Mouse (Mus musculus) heart, embryonic 15.5 days (tissue): ENCODE measurements around the gene Daam1. TPM values are rescaled to one million over a fixed set of nuclear protein-coding genes. Genes with fewer than 3 reads are reported as not detected.

Experiments used
- ATAC-seq: fragments of 200-750 bp; cut with Nextera tagmentation; replicated peaks from 2 replicates; pipeline ENCODE4 v1.8.0; 2017; ENCODE audit warnings: low read depth, moderate TSS enrichment; ENCODE audit not compliant: insufficient number of reproducible peaks, insufficient read depth, low FRiP score
- H3K27ac ChIP-seq: fragments of 300-500 bp; sonication (generic); 2 replicates; pipeline ENCODE4 v1.5.1; 2015; ENCODE audit warnings: mild to moderate bottlenecking, inconsistent platforms
- H3K27me3 ChIP-seq: fragments of 300-500 bp; sonication (generic); 2 replicates; pipeline ENCODE4 v1.6.1; 2015; ENCODE audit warnings: inconsistent platforms
- H3K36me3 ChIP-seq: fragments of 300-500 bp; sonication (generic); 2 replicates; pipeline ENCODE4 v1.6.1; 2015; ENCODE audit warnings: mild to moderate bottlenecking, inconsistent platforms
- H3K4me1 ChIP-seq: fragments of 300-500 bp; sonication (generic); replicated peaks from 2 replicates; pipeline ENCODE4 v1.6.1; 2015; ENCODE audit warnings: inconsistent platforms
- H3K4me2 ChIP-seq: fragments of 300-500 bp; sonication (generic); 2 replicates; pipeline ENCODE4 v1.6.1; 2015; ENCODE audit warnings: inconsistent platforms, mild to moderate bottlenecking, moderate library complexity
- H3K4me3 ChIP-seq: fragments of 300-500 bp; sonication (generic); 2 replicates; pipeline ENCODE4 v1.5.1; 2015; ENCODE audit warnings: mild to moderate bottlenecking, inconsistent platforms
- H3K9ac ChIP-seq: fragments of 300-500 bp; sonication (generic); 2 replicates; pipeline ENCODE4 v1.6.1; 2015; ENCODE audit warnings: mild to moderate bottlenecking, inconsistent platforms
- H3K9me3 ChIP-seq: fragments of 300-500 bp; sonication (generic); replicated peaks from 2 replicates; pipeline ENCODE4 v1.6.1; 2016; ENCODE audit warnings: inconsistent platforms
- WGBS: fragments of 180-500 bp; shearing (Covaris S2); methylation state at CpG from one replicate; pipeline ENCODE4 v1.1.7; 2015; ENCODE audit warnings: mixed read lengths; 5-methylcytosine and 5-hydroxymethylcytosine counted together
- polyA plus RNA-seq: library from polyadenylated mRNA; unstranded; fragments of >200 nt; fragmentation: Nextera tagmentation; extraction: Ambion mirVana; gene quantifications from 2 replicates; pipeline ENCODE4 v1.2.1, GENCODE M21; 2015

Daam1 gene
- polyA plus RNA-seq, 1 experiment from 2014 or later: 20.9 TPM

DNA sequence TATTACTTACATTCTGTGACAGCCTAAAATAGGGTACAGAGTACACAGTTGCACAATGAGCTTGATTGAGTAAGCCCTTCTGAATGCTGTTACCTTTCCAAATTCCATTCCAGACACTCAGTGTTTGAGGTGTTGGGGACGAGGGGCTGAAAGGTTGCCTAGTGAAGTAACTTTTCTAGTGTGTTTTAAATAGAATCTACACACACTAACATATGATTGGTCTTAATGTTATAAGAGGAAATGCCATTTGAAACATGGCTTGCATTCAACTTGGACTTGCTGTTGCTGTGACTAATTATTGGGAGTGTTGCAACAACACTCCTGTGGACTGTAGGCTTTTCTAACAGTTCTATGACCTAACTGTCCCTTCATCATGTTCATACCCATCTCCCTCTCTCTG is 105.8 kb downstream of the Daam1 start:
- H3K4me3 ChIP-seq: no peak overlapping the region
- no peak overlapping the region for H3K9ac ChIP-seq
- peak overlapping the region; percentile 95 for H3K27ac ChIP-seq
- no peak overlapping the region for H3K4me2 ChIP-seq
- peaks cover 80% of the 10 kb centered on the region for H3K4me1 ChIP-seq
- H3K9me3 ChIP-seq: no peaks in the 10 kb centered on the region
- ATAC-seq: peak; percentile 19
- H3K36me3 ChIP-seq: peaks cover 13% of the 10 kb centered on the region
- 35% methylated on average over 1 of the region's 1 CpGs for WGBS
- no peaks in the 10 kb centered on the region for H3K27me3 ChIP-seq

DNA sequence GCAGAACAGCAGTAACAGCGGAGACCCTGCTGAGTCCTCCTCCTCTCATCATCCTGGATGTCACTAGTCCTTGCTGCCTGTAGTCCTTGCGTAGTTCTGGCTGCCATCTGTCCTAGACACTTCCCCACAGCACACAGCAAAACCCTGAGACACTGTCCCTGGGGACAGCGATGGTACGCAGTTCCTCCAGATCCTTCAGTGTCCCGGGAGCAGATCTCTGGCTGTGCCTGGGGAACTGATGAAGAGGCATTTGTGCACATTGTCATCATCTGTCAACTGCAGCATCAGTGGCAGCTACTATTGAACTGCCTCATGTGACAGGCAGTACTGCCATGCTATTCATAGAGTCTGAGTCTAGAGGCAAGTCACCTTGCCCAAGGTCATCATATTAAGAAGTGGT is 107.6 kb downstream of the Daam1 start:
- ATAC-seq: peak; percentile 78
- WGBS: 45% methylated on average over 5 of the region's 5 CpGs
- H3K4me1 ChIP-seq: peaks cover 68% of the 10 kb centered on the region
- H3K9me3 ChIP-seq: no peaks in the 10 kb centered on the region
- H3K4me2 ChIP-seq: peak overlapping the region; percentile 36
- no peak overlapping the region for H3K4me3 ChIP-seq
- H3K9ac ChIP-seq: no peak overlapping the region
- H3K27me3 ChIP-seq: no peaks in the 10 kb centered on the region
- H3K27ac ChIP-seq: peak overlapping the region; percentile 95
- H3K36me3 ChIP-seq: peaks cover 25% of the 10 kb centered on the region

DNA sequence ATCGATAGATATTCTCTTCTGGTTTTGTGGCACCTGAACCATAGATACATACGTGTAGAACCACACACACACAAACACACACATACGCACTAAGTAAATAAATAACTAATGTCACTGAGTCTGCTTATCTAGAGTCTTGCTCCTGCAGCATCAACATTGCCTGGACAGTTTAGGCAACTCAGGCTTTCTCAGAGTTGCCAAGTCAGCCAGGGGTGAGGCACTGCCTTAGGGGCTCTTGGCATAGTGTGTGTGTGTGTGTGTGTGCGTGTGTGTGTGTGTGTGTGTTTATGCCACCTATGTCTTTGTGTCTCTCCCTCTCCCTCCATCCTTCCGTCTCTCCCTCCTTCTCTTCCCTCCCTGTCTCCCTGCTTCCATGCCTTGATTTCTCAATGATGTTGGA is 110.4 kb downstream of the Daam1 start:
- H3K36me3 ChIP-seq: peaks cover 53% of the 10 kb centered on the region
- WGBS: 85% methylated on average over 5 of the region's 5 CpGs

DNA sequence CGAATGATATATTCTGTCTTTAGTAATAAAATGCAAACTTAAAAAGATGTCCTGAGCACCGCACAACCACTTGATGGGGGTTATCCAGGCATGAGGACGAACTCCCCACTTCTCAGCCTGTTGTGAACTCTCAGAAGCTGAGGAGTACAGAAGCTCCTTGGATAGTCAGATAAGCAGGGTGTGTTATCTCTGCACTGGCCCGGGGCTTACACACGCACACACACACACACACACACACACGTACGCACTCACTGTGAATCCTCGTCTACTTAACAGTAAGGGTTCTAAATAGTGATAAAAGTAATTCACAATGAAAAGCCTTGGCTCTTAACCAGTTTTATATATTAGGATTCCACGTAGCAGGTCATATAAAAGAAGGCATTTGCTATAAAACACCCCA is 112.2 kb downstream of the Daam1 start:
- Histone ChIP-seq H3K4me3 (no peak overlapping the region), H3K9ac (no peak overlapping the region), H3K27me3 (no peaks in the 10 kb centered on the region), H3K4me2 (no peak overlapping the region), H3K27ac (no peak overlapping the region), H3K36me3 (peaks cover 71% of the 10 kb centered on the region), H3K4me1 (peaks cover 26% of the 10 kb centered on the region), H3K9me3 (no peaks in the 10 kb centered on the region)
- ATAC-seq: no peak
- WGBS: 76% methylated on average over 9 of the region's 9 CpGs

More for the DNA sequence above, 110.4 kb downstream of the Daam1 start:
- Histone ChIP-seq H3K9me3 (no peaks in the 10 kb centered on the region), H3K9ac (no peak overlapping the region), H3K4me2 (no peak overlapping the region), H3K27ac (no peak overlapping the region), H3K27me3 (no peaks in the 10 kb centered on the region), H3K4me1 (peaks cover 43% of the 10 kb centered on the region), H3K4me3 (no peak overlapping the region)
- ATAC-seq: no peak

DNA sequence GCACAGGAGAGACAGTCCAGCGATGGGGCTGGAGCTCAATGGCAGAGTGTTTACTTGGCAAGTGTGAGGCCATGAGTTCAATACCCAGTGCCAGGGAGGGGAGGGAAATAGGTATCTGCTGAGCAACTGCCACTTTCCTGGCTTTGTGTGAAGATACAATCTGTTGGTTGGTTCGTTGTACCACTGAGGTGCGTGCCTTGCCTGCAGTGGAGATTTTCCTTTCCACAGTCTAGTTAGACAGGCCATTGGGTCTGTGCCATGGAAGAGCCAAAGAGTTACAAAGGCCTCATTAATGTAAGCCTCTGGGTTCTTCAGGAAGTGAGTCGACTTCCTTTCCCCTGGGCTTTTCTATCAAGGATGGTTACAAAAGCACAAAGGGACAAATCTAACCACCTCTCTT is 112.8 kb downstream of the Daam1 start:
- peaks cover 76% of the 10 kb centered on the region for H3K36me3 ChIP-seq
- no peaks in the 10 kb centered on the region for H3K9me3 ChIP-seq
- 74% methylated on average over 4 of the region's 4 CpGs for WGBS
- H3K4me3 ChIP-seq: no peak overlapping the region
- no peak overlapping the region for H3K9ac ChIP-seq
- H3K27me3 ChIP-seq: no peaks in the 10 kb centered on the region
- peak overlapping the region; percentile 26; the same call in 1 of the 2 replicates for H3K27ac ChIP-seq
- no peak for ATAC-seq
- peaks cover 20% of the 10 kb centered on the region for H3K4me1 ChIP-seq
- H3K4me2 ChIP-seq: no peak overlapping the region

DNA sequence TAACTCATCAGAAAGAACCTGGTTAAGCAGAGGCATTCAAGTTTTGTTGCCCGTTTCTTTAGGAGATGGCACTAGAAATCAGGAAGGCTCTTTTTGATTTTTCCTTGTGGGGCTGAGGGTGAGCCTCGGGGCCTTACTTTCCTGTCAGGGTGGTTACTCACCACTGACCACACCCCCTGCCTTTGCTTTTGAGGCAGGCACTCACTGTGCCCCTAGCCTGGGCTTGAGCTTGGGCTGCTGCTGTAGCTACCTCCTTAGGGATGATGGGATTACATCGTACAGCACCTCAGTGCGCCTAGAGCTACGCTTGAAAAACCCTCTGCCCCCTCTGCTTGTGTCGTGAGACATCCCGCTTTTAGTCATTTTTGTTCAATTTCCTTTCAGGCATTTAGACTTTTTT is 115.0 kb downstream of the Daam1 start:
- 80% methylated on average over 7 of the region's 7 CpGs for WGBS
- Histone ChIP-seq H3K4me3 (no peak overlapping the region), H3K36me3 (peaks cover 78% of the 10 kb centered on the region), H3K27ac (no peak overlapping the region), H3K4me2 (no peak overlapping the region), H3K4me1 (0 out of 2 replicates have a peak, but pooled peaks cover 3% of the 10 kb centered on the region), H3K9ac (no peak overlapping the region), H3K9me3 (no peaks in the 10 kb centered on the region), H3K27me3 (no peaks in the 10 kb centered on the region)
- ATAC-seq: no peak

DNA sequence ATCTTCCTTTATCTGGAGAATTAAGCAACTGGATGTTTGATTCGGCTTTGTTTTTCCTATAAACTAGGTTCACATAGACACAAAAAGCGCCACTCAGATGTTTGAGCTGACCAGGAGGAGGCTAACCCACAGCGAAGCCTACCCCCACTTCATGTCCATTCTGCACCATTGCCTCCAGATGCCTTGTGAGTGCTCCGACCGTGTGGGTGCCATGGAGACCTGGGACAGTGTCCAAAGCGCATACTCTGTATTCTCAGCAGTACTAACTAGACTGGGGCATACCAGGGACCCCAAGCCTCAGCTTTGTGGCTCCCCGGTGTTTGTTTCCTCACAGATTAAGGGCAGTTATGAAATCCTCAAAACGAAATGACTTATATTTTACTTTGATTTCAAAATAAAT is 115.6 kb downstream of the Daam1 start:
- H3K4me3 ChIP-seq: no peak overlapping the region
- H3K27me3 ChIP-seq: no peaks in the 10 kb centered on the region
- no peak overlapping the region for H3K9ac ChIP-seq
- H3K4me2 ChIP-seq: no peak overlapping the region
- H3K36me3 ChIP-seq: peaks cover 78% of the 10 kb centered on the region
- no peak overlapping the region for H3K27ac ChIP-seq
- 78% methylated on average over 8 of the region's 8 CpGs for WGBS
- no peak for ATAC-seq
- H3K9me3 ChIP-seq: no peaks in the 10 kb centered on the region
- H3K4me1 ChIP-seq: 0 out of 2 replicates have a peak, but pooled peaks cover 3% of the 10 kb centered on the region

DNA sequence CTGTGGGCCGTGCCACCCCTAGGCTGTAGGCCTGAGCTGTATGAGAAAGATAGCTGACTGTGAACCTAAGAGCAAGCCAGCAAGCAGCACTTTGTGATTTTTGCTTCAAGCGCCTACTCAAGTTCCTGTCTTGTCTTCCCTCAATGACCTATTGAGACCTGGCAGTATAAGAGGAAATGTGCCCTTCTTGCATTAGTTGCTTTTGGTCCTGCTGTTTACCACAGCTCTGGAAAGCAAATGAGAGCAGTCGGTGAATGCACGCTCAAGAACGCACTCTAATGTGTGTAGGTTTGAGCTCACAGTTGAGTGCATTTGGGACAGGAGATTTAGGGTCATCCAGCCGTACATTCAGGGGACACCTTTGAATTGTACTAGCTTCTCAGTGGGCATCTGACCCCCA is 118.1 kb downstream of the Daam1 start:
- 94% methylated on average over 6 of the region's 6 CpGs for WGBS
- no peaks in the 10 kb centered on the region for H3K9me3 ChIP-seq
- no peak overlapping the region for H3K4me3 ChIP-seq
- no peaks in the 10 kb centered on the region for H3K27me3 ChIP-seq
- ATAC-seq: no peak
- H3K4me2 ChIP-seq: no peak overlapping the region
- H3K36me3 ChIP-seq: peaks cover 83% of the 10 kb centered on the region
- H3K9ac ChIP-seq: no peak overlapping the region
- H3K4me1 ChIP-seq: no peaks in the 10 kb centered on the region; the same call in 1 of the 2 replicates
- no peak overlapping the region for H3K27ac ChIP-seq

DNA sequence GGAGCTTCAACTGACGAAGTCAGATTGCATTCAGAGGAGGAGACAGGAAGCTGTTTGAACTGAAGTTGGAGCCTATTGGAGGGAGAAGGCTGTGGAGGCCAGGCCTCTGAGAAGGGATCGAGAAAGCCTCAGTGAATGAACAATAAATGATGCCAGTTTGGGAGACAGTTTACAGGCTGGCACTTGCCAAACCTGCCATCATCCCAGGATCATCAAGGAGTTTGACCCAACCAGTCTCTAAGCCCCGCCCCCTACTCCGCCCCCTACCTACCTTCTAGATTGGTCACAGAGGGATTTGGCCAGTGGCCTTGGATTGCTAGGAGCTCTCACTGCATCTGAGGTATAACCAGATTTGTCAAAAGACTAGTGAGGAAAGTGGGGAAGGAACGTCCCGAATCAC is 118.7 kb downstream of the Daam1 start:
- Histone ChIP-seq H3K27me3 (no peaks in the 10 kb centered on the region), H3K36me3 (peaks cover 77% of the 10 kb centered on the region), H3K9me3 (no peaks in the 10 kb centered on the region), H3K4me2 (no peak overlapping the region), H3K4me1 (no peaks in the 10 kb centered on the region; the same call in 1 of the 2 replicates), H3K27ac (no peak overlapping the region), H3K9ac (no peak overlapping the region), H3K4me3 (no peak overlapping the region)
- ATAC-seq: no peak
- 83% methylated on average over 6 of the region's 6 CpGs for WGBS

DNA sequence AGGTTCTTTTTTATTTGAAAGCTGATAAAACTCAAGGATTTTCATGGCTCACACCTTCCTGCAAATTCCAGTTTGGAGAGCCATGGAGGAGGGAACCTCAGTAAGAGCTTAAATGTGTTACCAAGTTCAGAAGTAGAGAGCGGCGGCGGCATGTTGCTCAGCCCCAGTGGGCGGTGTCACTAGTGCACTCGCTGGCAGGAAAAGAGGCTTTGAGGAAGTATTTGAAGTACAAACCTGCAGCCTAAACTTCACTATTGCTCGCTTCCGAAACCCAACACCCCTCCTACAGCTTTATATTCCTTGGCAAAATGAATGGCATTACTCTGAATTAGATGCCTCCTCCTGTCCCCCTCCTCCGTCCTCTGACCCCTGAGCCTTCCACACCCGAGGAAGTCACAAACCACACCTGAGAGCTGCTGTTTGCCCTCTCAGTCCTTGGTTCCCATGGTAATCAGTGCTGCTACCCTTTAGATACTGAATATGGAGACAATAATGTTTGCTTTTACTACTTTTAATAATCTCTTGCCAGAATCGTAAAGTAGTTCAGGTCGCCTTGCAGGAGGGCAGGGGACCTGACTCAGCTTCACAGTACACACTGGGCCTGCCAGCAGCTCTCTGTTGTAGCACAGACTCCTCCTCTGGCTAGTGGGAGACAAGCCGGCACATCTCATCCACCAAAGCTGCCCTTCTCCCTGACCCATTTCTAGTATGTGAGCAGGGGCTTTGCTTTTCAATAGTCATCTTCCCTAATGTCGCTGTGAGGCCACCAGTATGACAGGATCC is 119.4 kb downstream of the Daam1 start:
- WGBS: 87% methylated on average over 13 of the region's 13 CpGs
- Histone ChIP-seq H3K9me3 (no peaks in the 10 kb centered on the region), H3K4me2 (no peak overlapping the region), H3K4me1 (no peaks in the 10 kb centered on the region; the same call in 1 of the 2 replicates), H3K36me3 (peaks cover 70% of the 10 kb centered on the region), H3K27ac (no peak overlapping the region), H3K27me3 (no peaks in the 10 kb centered on the region), H3K4me3 (no peak overlapping the region), H3K9ac (no peak overlapping the region)
- no peak for ATAC-seq

DNA sequence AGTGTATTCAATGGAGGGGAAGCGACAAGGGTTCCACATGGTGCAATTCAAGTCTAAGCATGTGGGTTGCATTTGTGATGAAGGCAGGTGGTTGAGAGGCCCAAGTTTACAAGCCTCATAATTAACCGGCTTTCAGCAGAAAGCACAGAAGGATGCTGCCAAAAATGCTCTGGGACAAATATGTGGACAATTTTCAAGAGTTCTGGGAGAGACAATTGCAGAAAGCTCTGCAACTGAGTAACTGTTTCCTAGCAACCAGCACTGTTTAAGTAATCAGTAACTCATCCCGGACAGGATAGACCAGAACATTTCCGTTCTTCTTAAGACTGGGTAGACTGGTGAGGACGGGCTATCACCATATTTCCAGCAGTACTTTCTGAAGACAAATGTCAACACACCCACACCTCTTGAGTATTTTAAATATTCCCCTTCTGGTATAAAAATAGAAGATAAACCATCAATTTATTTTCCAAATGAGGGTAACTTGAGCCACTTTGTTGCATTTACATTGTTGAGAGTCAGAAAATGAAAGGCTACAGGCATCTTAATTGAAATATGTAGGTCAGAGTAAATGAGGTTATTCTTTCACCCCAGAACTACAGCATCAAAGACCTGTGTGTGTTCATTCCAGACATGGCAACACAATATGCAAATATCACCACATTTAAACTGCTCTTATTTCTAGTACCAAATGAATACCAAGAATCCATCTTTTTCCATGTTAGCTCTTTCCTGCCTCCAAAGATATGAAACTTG is 123.5 kb downstream of the Daam1 start:
- ATAC-seq: no peak
- Histone ChIP-seq H3K4me2 (no peak overlapping the region), H3K27me3 (no peaks in the 10 kb centered on the region), H3K36me3 (peaks cover 71% of the 10 kb centered on the region), H3K9ac (no peak overlapping the region), H3K4me1 (no peaks in the 10 kb centered on the region; the same call in 1 of the 2 replicates), H3K27ac (no peak overlapping the region), H3K4me3 (no peak overlapping the region), H3K9me3 (no peaks in the 10 kb centered on the region)
- 60% methylated on average over 5 of the region's 5 CpGs for WGBS
